Mouse (Mus musculus) MEL (cell line): ENCODE results near the gene Cic. TPM values are rescaled to one million over a fixed set of nuclear protein-coding genes. Genes with fewer than 3 reads are reported as not detected.

Experiments
- DNase-seq: peaks from one replicate; pipeline ENCODE4 v3.0.0; 2011; ENCODE audit warnings: low read depth, low spot score
- H3K27ac ChIP-seq: 2 replicates; pipeline ENCODE4 v1.5.1; 2012; ENCODE audit warnings: low read depth, mild to moderate bottlenecking, control low read depth, low read length, moderate library complexity; ENCODE audit not compliant: control insufficient read depth
- H3K27me3 ChIP-seq, 2 experiments: fragments of 150-350 bp in 1 of 2; sonication (generic) in 1 of 2; 2 replicates each; pipeline ENCODE4 v1.6.1; 2012; ENCODE audit warnings: low read length in 2 of 2, mild to moderate bottlenecking in 2 of 2, improper control_type of control experiment in 1 of 2, moderate library complexity in 1 of 2; ENCODE audit not compliant: insufficient read depth in 2 of 2, control insufficient read depth in 1 of 2
- H3K36me3 ChIP-seq, 2 experiments: 2 replicates each; pipeline ENCODE4 v1.6.1; 2012 to 2014; ENCODE audit warnings: low read length in 2 of 2, improper control_type of control experiment in 1 of 2, inconsistent platforms in 1 of 2, mild to moderate bottlenecking in 1 of 2; ENCODE audit not compliant: insufficient read depth in 2 of 2, control insufficient read depth in 1 of 2
- H3K4me1 ChIP-seq, 2 experiments: fragments of 150-350 bp in 1 of 2; sonication (generic) in 1 of 2; 2 replicates each; pipeline ENCODE4 v1.6.1; 2012; ENCODE audit warnings: low read length in 2 of 2, improper control_type of control experiment in 1 of 2, mild to moderate bottlenecking in 1 of 2; ENCODE audit not compliant: insufficient read depth in 2 of 2, control insufficient read depth in 1 of 2
- H3K4me3 ChIP-seq, 2 experiments: fragments of 150-350 bp in 1 of 2; sonication (generic) in 1 of 2; 2 replicates each; pipeline ENCODE4 v1.5.1; 2012; ENCODE audit warnings: low read depth in 2 of 2, low read length in 2 of 2, mild to moderate bottlenecking in 2 of 2, moderate library complexity in 2 of 2, control low read depth in 1 of 2, improper control_type of control experiment in 1 of 2; ENCODE audit not compliant: control insufficient read depth in 1 of 2, insufficient read depth in 1 of 2
- H3K79me2 ChIP-seq: 2 replicates; pipeline ENCODE4 v1.6.1; 2012; ENCODE audit warnings: mild to moderate bottlenecking, low read length, moderate library complexity; ENCODE audit not compliant: control insufficient read depth, poor library complexity, insufficient read depth
- H3K9ac ChIP-seq: 2 replicates; pipeline ENCODE4 v1.6.1; 2012; ENCODE audit warnings: low read depth, mild to moderate bottlenecking, control low read depth, low read length, moderate library complexity; ENCODE audit not compliant: control insufficient read depth, poor library complexity, severe bottlenecking
- H3K9me3 ChIP-seq: fragments of 150-350 bp; sonication (generic); replicated peaks from 2 replicates; pipeline ENCODE4 v1.6.1; 2012; ENCODE audit warnings: mild to moderate bottlenecking, low read length, improper control_type of control experiment, moderate library complexity; ENCODE audit not compliant: insufficient read depth
- CHD1 ChIP-seq: IDR thresholded peaks from 2 replicates; pipeline ENCODE4 v1.6.1; 2012; ENCODE audit warnings: low read depth, mild to moderate bottlenecking, inconsistent platforms, low read length, improper control_type of control experiment
- HCFC1 ChIP-seq: IDR thresholded peaks from 2 replicates; pipeline ENCODE4 v1.6.1; 2012; ENCODE audit warnings: low read depth, mild to moderate bottlenecking, inconsistent platforms, low read length, improper control_type of control experiment, moderate library complexity
- MAX ChIP-seq: IDR thresholded peaks from 2 replicates; pipeline ENCODE4 v1.6.1; 2011; ENCODE audit warnings: low read length, improper control_type of control experiment
- MAZ ChIP-seq: IDR thresholded peaks from 2 replicates; pipeline ENCODE4 v1.6.1; 2012; ENCODE audit warnings: low read depth, mild to moderate bottlenecking, inconsistent platforms, low read length, improper control_type of control experiment
- MXI1 ChIP-seq: IDR thresholded peaks from 2 replicates; pipeline ENCODE4 v1.6.1; 2011; ENCODE audit warnings: mild to moderate bottlenecking, low read depth, low read length, improper control_type of control experiment
- MYB ChIP-seq: IDR thresholded peaks from 2 replicates; pipeline ENCODE4 v1.6.1; 2011; ENCODE audit warnings: mild to moderate bottlenecking, low read depth, low read length, improper control_type of control experiment
- MYC ChIP-seq: IDR thresholded peaks from 2 replicates; pipeline ENCODE4 v1.6.1; 2011; ENCODE audit warnings: low read depth, mild to moderate bottlenecking, low read length, improper control_type of control experiment, moderate library complexity
- NELFE ChIP-seq: IDR thresholded peaks from 2 replicates; pipeline ENCODE4 v1.6.1; 2011; ENCODE audit warnings: low read depth, low read length, improper control_type of control experiment
- NRF1 ChIP-seq: IDR thresholded peaks from 2 replicates; pipeline ENCODE4 v1.6.1; 2014; ENCODE audit warnings: low read depth, mild to moderate bottlenecking, inconsistent platforms, low read length, improper control_type of control experiment, moderate library complexity; ENCODE audit not compliant: poor library complexity, insufficient read depth, severe bottlenecking
- POLR2A ChIP-seq, 2 experiments: IDR thresholded peaks; 2 replicates each; pipeline ENCODE4 v1.6.1; 2011 to 2012; ENCODE audit warnings: low read length in 2 of 2, mild to moderate bottlenecking in 2 of 2, control low read depth in 1 of 2, improper control_type of control experiment in 1 of 2, low read depth in 1 of 2, moderate library complexity in 1 of 2; ENCODE audit not compliant: control insufficient read depth in 1 of 2, insufficient read depth in 1 of 2, poor library complexity in 1 of 2
- RAD21 ChIP-seq: IDR thresholded peaks from 2 replicates; pipeline ENCODE4 v1.6.1; 2011; ENCODE audit warnings: mild to moderate bottlenecking, low read depth, low read length, improper control_type of control experiment
- SMC3 ChIP-seq: IDR thresholded peaks from 2 replicates; pipeline ENCODE4 v1.6.1; 2011; ENCODE audit warnings: low read depth, low read length, improper control_type of control experiment
- TBP ChIP-seq: IDR thresholded peaks from 2 replicates; pipeline ENCODE4 v1.8.0; 2011; ENCODE audit warnings: low read depth, low read length, improper control_type of control experiment
- USF2 ChIP-seq, 2 experiments: IDR thresholded peaks; 2 replicates each; pipeline ENCODE4 v1.6.1; 2011 to 2012; ENCODE audit warnings: improper control_type of control experiment in 2 of 2, low read length in 2 of 2, borderline replicate concordance in 1 of 2, inconsistent platforms in 1 of 2, low read depth in 1 of 2, mild to moderate bottlenecking in 1 of 2; ENCODE audit not compliant: insufficient read depth in 1 of 2
- polyA plus RNA-seq, 2 experiments: library from polyadenylated mRNA; stranded (reverse) in 1 of 2; unstranded in 1 of 2; fragments of >175 nt in 1 of 2; fragments of >200 nt in 1 of 2; gene quantifications; 2 replicates each; pipeline versions ENCODE4 v1.2.1 to v1.2.4; 2012; ENCODE audit warnings: low replicate concordance in 2 of 2, low read depth in 1 of 2; ENCODE audit not compliant: insufficient read length in 2 of 2, insufficient read depth in 1 of 2, missing spikeins in 1 of 2
- total RNA-seq: library from RNA; depleted of rRNA; stranded (reverse); fragments of 300-350 nt; gene quantifications from 2 replicates; pipeline ENCODE4 v1.2.3, GENCODE M21; 2012

Gene Cic
- total and polyA plus RNA-seq, 3 experiments, result 56.6 to 157 (median 157) TPM

DNA sequence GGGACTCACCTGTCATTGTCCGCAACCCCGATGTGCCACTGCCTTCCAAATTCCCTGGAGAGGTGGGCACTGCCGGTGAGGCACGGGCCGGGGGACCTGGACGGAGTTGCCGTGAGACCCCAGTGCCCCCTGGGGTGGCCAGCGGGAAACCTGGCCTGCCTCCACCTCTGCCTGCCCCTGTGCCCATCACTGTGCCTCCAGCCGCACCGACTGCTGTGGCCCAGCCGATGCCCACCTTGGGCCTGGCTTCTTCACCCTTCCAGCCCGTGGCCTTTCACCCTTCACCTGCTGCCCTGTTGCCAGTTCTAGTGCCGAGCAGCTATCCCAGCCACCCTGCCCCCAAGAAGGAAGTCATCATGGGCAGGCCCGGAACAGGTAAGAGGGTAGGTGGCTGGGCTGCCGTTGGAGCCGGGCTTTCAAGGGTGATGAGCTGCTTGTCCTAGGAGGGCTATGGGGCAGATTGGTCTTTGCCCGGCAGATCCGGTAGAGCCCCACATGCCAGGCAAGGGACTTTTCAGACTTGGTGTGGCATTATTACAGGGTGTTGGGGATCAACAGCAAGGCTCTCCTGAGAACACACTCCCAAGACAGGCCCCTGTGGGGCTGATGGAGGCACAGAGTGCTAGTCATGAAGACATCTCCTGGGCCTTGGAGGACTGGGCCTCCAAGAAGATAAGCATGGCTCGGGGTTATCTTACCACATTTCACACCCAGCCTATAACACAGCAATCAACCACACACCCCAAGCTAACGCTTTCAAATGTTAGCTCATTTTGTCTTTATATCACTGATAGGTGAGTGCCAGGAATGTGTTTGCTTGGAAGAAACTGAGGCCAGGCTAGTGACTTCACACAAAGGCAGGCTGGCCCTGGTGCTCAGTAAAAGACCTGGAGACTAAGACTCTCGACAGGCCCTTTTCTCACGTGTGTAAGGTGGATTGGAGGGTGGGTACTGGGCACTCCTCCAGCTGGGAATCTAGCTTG, 6.0 kb downstream of the Cic start (continued):
- peak; percentile 64 for TF ChIP-seq NELFE

DNA sequence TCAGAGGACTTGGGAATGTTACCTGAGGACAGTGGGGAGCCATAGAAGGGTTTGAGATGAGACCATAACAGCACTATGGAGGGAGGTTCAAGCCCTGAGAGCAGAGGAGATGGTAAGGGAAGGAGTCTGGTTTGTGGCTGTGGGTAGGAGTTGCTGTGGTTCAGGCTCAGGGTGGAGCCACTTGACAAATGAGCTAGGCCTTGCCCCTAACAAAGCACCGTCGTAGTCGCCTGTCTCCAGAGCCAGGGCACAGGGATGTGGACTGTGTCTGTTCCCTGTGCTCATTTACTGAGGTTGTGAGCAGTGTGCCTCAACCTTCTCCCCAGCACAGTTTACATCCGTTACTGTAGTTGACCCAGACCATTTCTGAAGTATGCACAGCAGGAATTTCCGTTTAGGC, 7.1 kb downstream of the Cic start:
- no peaks in the 10 kb centered on the region for H3K9me3 ChIP-seq
- peaks cover 29 to 60% of the 10 kb centered on the region in 2 experiments for H3K4me1 ChIP-seq
- H3K9ac ChIP-seq, result peak overlapping the region; percentile 52
- TF ChIP-seq POLR2A (IDR thresholded peaks at IDR 0.05; ENCODE audit: control insufficient read depth in 1 of 2, insufficient read depth in 1 of 2, low read depth in 1 of 2, low read length in 2 of 2, poor library complexity in 1 of 2) (peak in 1 of 2 experiments; percentile 38; a peak in 1 of 4 replicates), MYC (0 out of 2 replicates have a peak, but pooled peaks have one; percentile 21), MXI1 (0 out of 2 replicates have a peak, but pooled peaks have one; percentile 21), MAX (peak; percentile 48), USF2 (IDR thresholded peaks at IDR 0.05; ENCODE audit: borderline replicate concordance in 1 of 2, insufficient read depth in 1 of 2, low read depth in 1 of 2, low read length in 2 of 2) (no peak), TBP (peak; percentile 85), NELFE (peak; percentile 52), HCFC1 (peak; percentile 39; the same call in 1 of the 2 replicates), MAZ (no peak), MYB (no peak)
- no peaks in the 10 kb centered on the region for H3K27me3 ChIP-seq
- H3K36me3 ChIP-seq, result peaks cover 0 to 52% of the 10 kb centered on the region in 2 experiments; a peak in 2 of 4 replicates
- peak; percentile 85 for DNase-seq
- H3K27ac ChIP-seq, result peak overlapping the region; percentile 94
- peaks cover 30% of the 10 kb centered on the region for H3K79me2 ChIP-seq
- H3K4me3 ChIP-seq, result peak overlapping the region in 1 of 2 experiments; percentile 36; a peak in 2 of 4 replicates

DNA sequence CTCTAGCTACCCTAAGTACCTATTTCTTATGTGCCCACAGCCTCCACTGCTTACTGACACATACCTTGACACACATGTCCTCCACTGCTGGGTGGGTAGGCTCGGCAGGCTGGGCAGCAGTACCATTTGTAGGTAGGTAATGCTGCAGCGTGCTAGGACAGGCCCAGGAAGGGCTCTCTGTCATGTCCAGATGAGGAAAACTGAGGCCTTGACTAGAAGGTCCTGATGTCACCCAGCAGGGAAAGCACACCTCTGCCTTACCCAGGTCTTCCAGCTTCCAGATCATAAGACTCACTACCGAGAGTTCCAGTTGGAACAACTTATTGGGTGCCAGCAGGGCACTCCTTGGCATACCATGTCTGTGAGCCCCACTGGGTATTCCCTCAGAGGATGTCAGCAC, 7.5 kb downstream of the Cic start:
- H3K27ac ChIP-seq, result peak overlapping the region; percentile 94
- TF ChIP-seq SMC3 (no peak), RAD21 (no peak), NRF1 (no peak), CHD1 (no peak)
- TF ChIP-seq, all 39 proteins: peak for 0
- Histone ChIP-seq H3K4me1 (peaks cover 29 to 56% of the 10 kb centered on the region in 2 experiments), H3K27me3 (no peaks in the 10 kb centered on the region), H3K9ac (peak overlapping the region; percentile 52), H3K9me3 (no peaks in the 10 kb centered on the region), H3K79me2 (peaks cover 28% of the 10 kb centered on the region), H3K4me3 (no peak overlapping the region), H3K36me3 (peaks cover 0 to 48% of the 10 kb centered on the region in 2 experiments; a peak in 2 of 4 replicates)
- no peak for DNase-seq
